Mouse (Mus musculus): ENCODE data around the gene Mlst8.
"Not testable (repeated sequence)": the region's sequence is repeated elsewhere in the genome, so short reads cannot be mapped to it uniquely, and the experiment has no call there.

The Mlst8 gene

DNA sequence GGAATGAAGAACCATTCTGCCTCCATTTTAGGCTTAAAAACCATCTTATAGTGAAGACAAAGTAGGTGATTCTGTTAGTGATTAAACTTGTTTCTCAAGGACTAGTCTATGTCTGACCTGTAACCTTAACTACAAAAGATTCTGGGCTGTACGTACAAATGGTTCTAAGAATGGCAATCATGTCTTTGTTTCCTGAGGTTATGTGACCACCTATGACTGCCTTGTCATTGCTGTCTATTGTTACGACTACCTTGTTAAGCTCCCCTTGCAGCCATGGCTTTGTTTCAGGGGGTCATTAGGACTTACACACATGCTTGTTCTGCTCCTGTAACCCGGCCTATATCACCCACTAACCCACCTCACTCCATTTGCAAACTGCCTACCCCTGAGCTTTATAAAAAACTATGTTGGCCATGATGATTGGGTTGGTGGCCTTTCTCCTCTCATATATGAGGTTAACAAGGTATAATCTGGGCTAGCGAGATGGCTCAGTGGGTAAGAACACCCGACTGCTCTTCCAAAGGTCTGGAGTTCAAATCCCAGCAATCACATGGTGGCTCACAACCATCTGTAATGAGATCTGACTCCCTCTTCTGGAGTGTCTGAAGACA, 10.1 kb downstream of the Mlst8 start:
- no peak for DNase-seq

DNA sequence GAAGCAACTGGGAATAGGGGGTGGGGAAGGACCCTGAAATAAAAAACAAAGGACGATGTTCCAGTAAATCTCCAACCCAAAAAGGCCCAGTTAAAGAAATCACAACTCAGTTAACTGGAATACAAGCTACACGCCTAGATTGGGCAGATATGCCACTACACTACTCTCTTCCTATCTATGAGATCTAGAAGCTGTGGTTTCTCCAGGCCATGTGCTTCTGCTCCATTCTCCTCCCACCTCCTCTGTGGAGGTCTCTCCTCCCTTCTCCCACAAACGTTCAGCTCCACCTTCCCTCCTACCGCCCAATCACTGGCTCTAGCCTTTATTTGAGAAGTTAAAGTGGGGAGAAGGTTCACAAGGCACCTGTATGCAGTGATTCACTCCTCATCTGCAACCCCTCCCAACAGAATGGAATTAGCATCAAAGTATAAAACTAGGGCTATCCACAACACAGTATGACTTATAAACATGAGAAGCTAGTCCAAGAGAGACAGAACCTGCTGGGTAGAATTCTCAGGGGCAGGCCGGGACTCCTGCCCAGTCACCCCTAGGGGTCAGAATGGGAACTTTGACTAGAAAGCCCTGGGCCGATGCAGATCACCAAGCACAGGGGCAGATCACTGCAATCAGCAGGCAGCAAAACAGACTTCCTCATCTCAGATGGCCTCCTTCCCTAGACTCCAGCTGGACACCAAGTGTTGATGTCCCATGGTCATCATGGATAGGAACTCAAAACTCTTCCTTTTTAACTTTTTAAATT, 15.3 kb downstream of the Mlst8 start:
- DNase-seq = no peak

DNA sequence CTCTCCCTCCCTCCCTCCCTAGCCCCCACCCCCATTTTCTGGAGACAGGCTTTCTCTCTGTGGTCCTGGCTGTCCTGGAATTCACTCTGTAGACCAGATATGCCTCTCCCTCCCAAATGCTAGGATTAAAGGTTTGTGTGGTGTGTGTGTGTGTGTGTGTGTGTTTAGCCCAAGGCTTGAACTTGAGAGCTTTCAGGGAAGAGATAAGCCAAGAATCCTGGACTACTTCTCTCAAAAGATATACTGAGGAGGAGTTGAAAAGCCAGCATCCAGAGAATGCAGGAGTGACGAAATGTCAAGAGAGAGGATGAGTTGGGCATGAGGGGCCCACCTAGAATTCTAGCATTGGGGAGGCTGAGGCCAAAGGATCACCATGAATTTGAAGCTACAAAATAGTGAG, 15.9 kb downstream of the Mlst8 start:
- no peak for DNase-seq

DNA sequence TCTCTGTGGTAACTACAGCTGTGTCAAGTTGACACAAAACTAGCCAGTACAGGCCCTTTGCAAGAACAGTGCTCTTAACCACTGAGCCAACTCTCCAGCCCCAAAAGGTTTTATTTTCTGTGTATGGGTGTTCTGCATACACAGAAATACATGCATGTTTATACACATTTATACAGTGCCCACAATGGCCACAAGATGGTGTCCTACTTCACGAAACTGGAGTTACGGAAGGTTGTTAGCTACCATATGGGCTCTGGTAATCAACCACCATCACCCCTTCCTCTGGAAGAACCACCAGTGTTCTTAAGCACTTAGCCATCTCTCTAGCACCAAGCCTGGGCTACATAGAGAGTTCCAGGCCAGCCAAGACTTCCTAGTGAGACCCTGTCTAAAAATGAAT, 17.3 kb downstream of the Mlst8 start:
- no peak for DNase-seq

DNA sequence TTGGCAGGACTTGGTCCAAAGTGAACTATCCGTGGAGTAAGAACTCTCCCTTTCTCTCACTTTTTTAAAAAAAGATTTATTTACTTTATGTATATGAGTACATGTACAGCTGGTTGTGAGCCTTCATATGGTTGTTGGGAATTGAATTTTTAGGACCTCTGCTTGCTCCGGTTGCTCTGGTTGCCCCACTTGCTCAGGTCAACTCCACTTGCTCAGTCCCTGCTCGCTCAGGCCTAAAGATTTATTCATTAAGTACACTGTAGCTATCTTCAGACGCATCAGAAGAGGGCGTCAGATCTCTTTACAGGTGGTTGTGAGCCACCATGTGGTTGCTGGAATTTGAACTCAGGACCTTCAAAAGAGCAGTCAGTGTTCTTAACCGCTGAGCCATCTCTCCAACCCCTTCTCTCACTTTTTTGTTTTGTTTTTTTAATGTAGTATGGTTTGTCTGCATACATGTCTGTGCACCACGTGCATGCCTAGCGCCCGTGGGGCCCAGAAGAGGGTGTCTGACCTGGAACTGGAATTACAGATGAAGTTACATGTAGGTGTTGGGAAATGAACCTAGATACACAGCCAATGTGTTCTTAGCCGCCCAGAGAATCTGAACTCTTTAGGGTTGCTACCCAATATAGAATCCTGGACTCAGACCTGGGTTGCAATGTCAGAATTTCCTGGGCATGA, 23.2 kb downstream of the Mlst8 start:
- not testable (repeated sequence) for DNase-seq

DNA sequence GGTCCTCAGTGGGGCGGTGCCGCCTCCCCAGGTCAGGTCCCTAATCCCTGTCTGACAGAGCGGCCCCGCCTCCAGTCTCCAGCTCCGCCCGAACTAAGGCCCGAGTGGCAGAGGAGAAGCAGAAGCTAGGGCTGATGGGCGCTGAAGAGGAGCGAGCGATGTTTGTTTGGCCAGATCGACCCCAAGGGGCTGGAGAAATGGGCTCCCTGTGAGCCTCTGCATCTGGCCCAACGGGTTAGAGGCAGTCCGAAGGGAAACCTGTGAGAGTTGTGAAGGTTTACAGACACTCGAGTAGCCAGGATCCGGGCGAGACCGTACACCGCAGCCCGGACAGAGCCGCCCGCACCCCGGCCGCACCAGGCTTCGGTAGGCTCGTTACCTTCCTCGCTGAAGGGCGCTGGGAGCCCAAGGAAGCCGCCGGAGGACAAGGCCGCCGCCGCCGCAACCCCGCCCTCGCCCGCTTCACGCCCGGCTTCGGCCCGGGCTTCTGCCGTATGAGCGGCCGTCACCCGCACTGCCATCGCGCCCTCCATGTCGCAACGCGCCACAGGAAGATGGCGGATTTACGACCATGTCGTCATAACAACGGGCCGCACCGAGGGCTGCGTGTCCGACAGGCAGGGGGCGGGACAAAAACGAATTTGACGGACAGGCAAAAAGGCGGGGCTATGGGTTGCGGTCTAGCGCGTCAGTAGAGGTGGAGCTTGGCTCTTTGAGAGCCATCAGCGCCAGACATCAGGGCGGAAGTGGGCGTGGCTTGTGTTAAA, 23.9 kb downstream of the Mlst8 start:
- DNase-seq = peak; percentile 99

DNA sequence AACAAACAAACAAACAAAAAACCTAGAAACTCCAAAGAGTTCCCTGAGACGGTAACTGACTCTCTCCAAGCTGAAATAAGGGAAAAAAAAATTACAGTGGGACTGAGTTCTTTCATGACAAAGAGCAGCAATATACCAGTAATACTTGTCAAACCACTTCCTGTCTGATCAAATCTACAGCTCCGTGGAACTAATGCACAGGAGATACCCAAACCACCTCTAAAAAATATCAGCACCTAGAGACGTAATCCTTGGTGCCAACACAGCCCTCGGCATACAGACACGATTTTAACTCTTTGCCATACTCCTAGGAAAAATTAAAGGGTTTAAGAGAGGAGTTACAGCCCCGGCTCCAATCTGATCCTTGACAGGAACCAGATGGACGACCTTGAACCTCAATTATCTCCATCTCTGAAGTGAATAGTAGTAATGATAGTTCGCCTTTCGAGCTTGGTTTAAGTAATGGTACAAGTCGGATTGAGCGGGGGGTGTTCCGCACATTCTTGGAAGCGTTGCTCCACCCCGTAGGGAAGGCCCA, 24.6 kb downstream of the Mlst8 start:
- DNase-seq = no peak

DNA sequence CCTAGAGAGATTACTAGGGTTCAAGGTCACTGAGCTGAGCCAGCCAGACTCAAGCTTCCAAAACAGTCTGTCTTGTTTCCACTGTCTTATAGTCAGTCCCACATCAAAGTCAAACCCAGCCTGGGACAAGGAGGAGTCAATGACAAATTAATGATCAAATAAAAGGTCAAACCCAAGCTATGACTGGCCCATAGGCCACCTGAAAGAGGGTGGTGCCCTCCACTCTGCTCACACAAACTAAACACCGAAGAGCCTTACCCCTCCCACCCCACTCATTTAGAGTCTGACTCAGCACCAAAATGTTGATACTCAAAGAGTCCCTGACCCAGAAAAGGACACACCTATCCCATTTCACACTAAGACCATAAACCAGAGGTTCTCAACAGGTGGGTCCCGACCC, 25.5 kb downstream of the Mlst8 start:
- DNase-seq = peak; percentile 43

DNA sequence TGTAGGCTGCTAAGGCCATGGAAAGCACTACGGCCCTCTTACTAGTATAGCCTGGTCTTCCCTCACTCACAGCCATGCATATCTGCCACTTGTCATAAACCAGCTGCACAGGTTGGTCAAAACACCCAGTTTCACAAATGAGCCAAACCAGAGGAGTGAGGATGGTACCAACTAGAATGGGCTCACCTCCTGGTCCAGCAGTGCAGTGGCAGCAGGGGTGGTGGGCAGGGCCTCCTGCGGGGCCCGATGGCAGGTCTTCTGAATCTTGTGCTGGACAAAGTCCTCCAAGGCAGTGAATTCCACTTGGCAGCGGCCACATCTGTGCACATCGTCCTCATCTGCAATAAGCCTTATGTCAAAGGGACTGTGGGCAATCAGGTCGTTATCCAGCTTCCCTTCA, 27.7 kb downstream of the Mlst8 start:
- DNase-seq = peak; percentile 23

DNA sequence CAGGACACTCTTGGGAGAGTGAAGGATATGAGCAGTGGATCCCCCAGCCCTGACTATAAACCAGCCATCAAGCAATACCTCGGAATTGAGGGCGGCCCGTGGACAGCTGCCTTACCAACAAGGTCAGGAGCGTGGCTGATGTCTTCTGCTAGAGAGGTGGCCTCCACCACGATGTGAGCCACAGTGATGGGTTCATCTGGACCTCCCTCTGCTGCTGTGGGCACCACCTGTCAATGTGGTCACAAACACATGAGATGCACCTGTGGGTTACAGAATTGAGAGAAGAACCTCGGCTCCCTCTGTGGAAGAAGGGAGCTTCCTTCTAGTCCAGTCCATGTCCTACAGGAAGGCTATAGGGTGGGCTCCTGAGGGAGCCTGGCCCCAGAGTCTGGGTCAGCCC, 29.4 kb downstream of the Mlst8 start:
- no peak for DNase-seq

DNA sequence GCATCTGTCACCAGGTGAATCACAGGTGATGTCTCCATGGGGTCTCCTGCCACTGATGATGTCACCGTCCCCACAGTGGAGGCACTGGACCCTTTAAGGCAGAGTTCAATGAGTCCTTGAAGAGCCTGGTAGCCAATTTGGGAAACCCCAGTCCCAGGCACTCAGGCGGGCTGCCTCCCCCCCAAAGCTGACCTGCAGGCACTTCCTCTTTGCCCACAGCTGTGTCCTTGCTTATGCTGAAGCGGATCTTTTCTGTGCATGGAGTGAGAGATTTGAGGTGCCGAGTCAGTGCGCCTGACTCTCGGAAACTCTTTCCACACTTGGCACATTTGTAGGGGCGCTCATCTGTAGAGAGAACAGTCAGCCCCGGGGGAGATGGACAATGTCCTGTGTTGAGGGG, 32.3 kb downstream of the Mlst8 start:
- no peak for DNase-seq

DNA sequence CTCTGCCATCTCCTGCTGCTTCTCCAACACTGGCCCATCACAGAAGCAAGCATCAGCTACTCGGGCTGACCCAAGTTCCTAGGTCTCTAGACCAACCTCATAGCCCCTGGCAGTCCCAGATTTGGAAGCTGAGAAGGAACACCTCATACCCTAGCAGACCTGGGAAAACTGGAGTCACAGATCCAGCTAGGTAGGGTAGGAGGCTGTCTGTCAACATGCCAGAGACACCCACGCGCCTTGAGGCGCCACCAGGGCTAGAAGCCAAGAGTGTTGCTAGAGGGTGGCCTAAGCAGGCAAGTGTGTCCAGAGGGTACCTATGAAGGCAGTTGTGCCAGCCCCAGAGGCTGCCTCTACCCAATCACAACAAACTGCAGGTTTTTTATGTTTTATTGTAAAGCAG, 35.5 kb downstream of the Mlst8 start:
- DNase-seq = peak; percentile 84

DNA sequence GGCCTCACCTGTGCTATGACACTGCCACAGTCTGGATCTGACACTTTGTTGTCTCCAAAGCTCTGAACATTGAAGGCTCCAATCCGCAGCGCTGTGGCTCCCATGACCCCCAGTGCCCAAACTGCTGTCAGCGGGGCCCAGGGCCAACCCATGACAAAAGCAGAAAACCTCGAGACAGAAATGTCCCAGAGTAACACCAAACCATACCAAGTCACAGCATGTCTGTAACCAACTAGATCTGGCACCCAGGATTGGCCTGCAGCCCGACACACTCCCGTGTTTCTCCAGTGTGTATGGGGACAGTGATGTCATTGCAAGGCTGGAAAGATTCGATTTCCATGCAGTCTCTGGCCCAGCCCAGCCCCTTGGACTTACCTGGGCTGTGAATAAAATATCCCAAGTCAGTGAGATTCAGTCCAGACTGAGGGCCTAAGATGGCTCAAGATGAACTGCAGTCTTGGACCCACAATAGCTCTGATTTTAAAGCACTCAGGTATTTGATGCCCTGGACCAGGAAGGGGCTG, 36.2 kb downstream of the Mlst8 start, which contains the start of gene Dnase1l2:
Dnase1l2 (minus strand) TSS at position 474 of the 524 bp plus-strand sequence.
- no peak for DNase-seq

DNA sequence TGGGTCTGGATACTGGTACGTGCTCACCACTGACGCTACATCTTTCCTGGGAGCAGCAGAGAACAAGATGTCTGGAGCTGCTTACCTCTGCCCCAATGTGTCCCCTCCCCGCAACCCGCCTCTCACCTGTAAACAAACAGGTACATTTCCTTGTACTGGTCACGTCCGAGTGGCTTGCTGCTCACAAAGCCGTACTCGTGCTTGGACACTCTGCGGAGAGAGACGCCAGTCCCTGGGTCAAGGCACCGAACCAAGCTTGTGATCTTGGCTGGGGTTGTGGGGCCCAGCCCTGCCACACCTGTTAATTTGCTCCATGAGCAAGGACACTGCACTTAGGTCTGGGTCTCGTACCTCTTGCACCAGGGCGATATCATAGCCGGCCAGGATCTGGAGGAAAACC, 36.8 kb downstream of the Mlst8 start:
- DNase-seq = no peak

DNA sequence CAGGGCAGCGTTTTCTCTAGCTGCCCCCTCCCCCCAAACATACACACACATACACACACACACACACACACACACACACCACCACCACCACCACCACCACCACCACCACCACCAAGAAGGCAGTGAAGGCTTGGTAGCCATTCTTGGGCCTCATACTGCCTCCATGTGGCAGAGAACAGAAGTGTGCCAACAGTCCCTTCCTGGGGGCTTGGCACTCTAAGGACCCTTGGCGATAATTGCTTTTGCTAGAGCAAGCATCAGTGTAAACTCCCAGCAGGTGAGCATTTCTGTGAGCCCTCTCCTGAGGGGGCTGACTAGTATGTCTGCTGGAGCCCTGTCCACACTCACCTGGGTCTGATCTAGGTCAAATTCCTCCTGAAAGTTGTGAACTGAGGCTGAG, 37.7 kb downstream of the Mlst8 start:
- DNase-seq = no peak

DNA sequence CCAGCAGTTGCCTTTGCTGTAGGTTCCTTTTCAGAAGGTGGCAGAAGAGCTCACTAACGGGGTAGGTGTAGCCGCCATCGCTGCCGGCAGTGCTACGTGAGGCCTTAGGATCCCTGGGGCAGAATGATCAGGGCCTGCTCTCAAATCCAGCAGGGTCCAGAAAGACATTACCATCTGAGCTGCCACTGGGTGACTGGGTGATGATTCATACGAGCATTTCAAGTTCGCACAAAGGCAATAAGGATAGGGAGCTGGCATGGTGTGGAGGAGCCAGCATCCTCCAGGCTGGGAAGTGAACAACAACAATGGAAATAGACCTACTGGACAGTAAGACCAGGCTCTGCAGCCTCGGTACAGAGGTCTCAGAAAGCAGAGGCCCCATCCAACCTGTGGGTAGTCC, 38.5 kb downstream of the Mlst8 start:
- no peak for DNase-seq

DNA sequence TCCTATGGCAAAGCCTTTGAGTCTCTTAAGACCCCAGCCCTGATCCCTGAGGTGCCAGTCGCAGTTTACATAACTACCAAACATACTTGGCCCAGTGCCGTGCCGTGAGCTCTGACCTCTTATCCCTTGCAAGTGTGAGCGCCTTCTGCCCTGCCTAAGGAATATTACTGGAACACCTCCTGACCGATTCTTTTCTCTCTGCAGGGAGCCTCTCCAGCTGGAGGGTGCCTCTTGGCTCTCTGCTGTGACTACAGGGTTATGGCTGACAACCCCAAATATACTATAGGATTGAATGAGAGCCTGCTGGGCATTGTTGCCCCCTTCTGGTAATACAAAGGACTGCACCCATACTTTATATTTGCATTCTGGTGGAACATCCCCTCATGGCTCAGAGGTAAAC, 41.9 kb downstream of the Mlst8 start:
- peak; percentile 66 for DNase-seq

DNA sequence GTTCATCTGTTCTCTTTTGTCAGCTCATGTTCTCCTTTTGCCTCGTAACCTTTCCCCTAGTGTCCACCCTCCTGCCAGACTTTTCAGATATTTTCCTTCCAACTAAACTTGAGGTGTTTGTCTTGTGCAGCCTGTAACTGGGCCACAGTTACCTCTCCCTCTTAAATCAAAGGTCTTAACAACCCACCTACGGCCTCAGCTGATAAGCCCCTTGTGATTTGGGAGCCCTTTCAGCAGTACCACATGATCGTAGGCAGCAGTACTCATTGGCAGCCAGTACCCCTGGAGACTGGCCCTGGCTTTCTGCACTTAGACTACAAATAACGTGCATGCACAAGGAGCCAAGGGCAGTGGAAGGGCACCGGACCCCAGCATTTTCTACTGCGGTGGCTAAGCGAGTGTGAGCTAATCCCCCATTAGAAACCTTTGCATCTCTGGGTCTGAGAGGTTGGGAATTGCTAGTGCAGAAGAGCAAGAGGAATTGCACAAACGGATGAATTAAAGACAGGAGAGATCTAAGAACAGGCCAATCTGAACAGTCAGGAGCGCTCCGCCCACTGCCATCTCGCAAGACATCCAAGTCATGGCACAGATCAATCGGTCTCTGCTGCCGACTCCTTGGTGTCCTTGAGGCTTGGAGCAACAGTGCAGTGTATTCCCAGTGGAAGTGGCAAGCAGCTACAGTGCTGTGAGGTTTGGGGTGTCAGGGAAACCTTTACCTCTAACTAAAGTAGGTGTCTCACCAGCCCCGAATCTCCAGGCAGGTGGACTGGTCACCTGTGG, 49.5 kb downstream of the Mlst8 start:
- no peak for DNase-seq

DNA sequence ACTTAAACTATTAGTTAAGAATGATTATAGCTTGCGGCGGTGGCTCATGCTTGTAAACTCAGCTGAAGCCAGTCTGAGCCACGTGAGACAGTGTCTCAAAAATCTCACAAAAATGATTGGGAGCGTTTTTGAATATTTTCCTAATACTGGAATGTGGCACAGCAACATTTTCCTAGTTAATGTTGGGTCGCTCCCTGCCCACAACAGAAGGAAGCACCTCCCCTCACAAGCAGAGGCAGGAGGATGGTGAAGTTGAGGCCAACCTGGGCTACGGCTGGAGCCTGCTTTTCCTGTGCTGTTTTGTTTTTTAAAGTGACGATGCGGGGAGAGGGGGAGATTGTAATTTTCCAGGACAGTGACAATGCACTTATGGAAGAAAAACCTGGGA, 51.7 kb downstream of the Mlst8 start:
- DNase-seq = peak; percentile 37

DNA sequence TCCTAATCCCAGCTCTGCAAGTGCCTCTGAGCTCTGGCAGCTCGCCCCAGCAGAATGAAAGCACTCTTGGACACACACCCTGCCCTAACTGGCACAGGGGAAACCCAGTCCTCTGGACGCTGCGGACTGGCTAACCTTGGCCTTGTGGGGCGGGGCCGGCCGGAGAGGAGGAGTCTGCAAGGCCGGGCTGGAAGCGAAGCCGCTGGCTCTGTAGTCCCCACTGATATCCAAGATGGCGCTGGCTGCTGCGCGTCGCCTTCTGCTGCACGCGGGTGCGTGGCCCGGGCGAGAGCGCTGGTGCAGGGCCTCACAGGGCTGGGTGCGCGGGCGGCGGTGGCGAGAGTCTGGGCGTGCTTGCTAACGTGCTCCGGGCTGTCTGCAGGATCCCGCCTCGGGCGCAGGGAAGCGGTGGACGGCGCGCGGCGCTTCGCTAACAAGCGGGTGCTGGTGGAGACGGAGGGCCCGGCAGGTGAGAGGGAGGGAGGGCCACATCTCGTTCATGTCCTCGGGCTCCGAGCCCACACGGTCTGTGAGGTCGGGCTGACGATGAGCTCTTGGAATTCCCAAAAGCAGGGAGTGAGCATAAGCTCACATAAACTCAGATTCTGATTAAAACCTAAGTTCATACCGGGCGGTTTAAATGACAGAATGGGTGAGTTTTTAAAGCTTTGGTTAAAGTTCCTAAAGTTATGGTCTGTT, 52.3 kb downstream of the Mlst8 start, which contains the start of gene Eci1:
Eci1 (plus strand) TSS at position 171 of the 699 bp plus-strand sequence.
- peak; percentile 99 for DNase-seq

DNA sequence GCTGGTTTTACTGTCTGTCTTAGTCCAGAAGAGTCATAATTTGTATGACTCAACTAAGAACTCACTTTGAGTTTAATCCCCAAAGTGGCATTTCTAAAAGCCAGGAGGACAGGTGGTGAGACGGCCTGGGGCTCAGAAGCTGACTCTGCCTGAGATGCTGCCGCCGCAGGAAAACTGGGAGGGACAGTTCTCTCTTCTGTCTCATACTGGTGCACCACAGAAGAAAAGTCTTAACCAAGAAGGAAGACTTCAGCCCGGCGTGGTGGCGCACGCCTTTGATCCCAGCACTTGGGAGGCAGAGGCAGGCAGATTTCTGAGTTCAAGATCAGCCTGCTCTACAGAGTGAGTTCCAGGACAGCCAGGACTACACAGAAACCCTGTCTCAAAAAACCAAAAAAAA, 53.0 kb downstream of the Mlst8 start:
- peak; percentile 43 for DNase-seq

All from cerebellum, adult 11-12 months (tissue).